Mouse (Mus musculus): ENCODE data around the gene Acsl4.

The Acsl4 gene

GRCm38 (mm10) chrX:142336207-142336606 is 54.1 kb downstream of the Acsl4 start:
- DNase-seq = no peak

GRCm38 (mm10) chrX:142335502-142335901 is 54.8 kb downstream of the Acsl4 start:
- DNase-seq = no peak

- no peak for DNase-seq
These were observed 64.6 kb downstream of the Acsl4 start for GRCm38 (mm10) chrX:142325760-142326159.

GRCm38 (mm10) chrX:142316106-142316505 is 74.2 kb downstream of the Acsl4 start:
- DNase-seq = no peak

GRCm38 (mm10) chrX:142315270-142315669 is 75.1 kb downstream of the Acsl4 start:
- DNase-seq = peak; percentile 9

GRCm38 (mm10) chrX:142314307-142315024 is 75.9 kb downstream of the Acsl4 start:
- peak; percentile 76 for DNase-seq

- DNase-seq = peak; percentile 21
These were observed 79.9 kb downstream of the Acsl4 start for GRCm38 (mm10) chrX:142310431-142310830.

GRCm38 (mm10) chrX:142305869-142306581 is 84.3 kb downstream of the Acsl4 start, which contains the start of gene Kcne1l:
Gene Kcne1l, minus strand, starts transcription at chrX:142306294.
- no peak for DNase-seq

- DNase-seq = no peak
These were observed 85.1 kb downstream of the Acsl4 start for GRCm38 (mm10) chrX:142305010-142305868.

GRCm38 (mm10) chrX:142304592-142304991 is 85.7 kb downstream of the Acsl4 start:
- no peak for DNase-seq

GRCm38 (mm10) chrX:142303456-142303855 is 86.9 kb downstream of the Acsl4 start:
- no peak for DNase-seq

GRCm38 (mm10) chrX:142285905-142286304 is 104.4 kb downstream of the Acsl4 start:
- DNase-seq = no peak

- DNase-seq = no peak
These were observed 113.8 kb downstream of the Acsl4 start for GRCm38 (mm10) chrX:142276573-142276972.

GRCm38 (mm10) chrX:142276031-142276430 is 114.3 kb downstream of the Acsl4 start:
- no peak for DNase-seq
